Mouse (Mus musculus): Measurements from ENCODE around the gene Mecom.
"Not testable (repeated sequence)": the region's sequence is repeated elsewhere in the genome, so short reads cannot be mapped to it uniquely, and the experiment has no call there.

The Mecom gene

GRCm38 (mm10) chr3:30445247-30445969, 102.4 kb downstream of the Mecom start:
- DNase-seq (ENCODE audit: low spot score): no peak

GRCm38 (mm10) chr3:30441646-30442045, 106.2 kb downstream of the Mecom start:
- no peak for DNase-seq (ENCODE audit: low spot score)

DNA sequence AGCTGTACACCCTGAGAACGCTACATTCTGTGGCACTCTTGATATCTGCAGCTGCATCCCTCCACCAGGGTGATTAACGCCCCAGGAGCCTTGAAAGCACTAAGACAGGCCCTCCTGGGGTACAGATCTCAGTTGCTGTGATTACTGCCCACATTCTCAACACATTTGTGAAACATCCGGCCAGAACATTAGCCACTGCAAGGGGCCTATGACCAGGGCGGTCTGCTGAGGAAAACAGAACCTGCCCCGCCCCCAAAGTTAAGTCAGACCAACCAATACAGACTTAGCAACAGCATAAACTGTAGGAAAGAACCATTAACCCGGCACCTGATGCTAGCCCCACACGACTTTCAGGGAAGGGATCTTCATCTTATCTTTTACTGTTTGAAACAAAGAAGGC, 109.8 kb downstream of the Mecom start:
- no peak for DNase-seq (ENCODE audit: low spot score)

DNA sequence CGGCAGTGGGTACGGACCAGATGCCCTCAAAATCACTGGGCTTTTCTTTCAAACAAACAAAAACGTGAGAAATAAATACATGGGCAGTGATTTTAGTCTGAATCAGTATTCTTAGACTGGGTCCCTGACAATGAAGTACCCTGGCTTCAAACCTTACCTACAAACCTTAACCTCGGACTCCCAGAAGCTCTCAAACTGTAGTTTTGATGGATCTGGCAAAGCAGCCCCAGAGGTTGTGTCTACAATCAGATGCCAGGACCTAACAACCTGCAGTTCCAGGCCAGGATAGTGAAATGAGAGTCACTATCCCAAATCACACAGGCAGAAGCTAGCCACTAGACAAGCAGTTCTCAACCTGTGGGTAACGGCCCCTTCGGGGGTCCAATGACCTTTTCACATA, 111.2 kb downstream of the Mecom start:
- DNase-seq (ENCODE audit: low spot score): no peak

DNA sequence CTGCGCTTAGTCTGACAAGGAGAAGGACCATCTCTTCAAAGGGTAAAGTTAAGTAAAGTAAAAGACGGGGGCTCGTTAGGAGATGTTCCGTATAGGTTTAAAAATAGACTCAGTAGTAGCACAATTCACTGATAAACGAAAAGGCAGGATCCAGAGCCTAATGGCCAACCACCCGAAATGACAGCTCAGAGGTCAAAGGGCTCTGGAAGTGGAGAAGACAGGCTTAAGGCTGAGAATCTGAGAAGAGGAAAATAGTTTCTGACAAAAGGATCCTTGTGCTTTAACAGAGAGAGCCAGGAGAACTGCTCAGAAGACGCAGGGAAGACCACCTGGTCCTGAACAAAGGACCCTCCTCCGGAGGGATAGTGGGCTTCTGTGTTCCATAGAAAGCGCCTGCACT, 111.7 kb downstream of the Mecom start:
- no peak for DNase-seq (ENCODE audit: low spot score)

- DNase-seq (ENCODE audit: low spot score): no peak
Observed at GRCm38 (mm10) chr3:30428877-30429276, 118.9 kb downstream of the Mecom start.

DNA sequence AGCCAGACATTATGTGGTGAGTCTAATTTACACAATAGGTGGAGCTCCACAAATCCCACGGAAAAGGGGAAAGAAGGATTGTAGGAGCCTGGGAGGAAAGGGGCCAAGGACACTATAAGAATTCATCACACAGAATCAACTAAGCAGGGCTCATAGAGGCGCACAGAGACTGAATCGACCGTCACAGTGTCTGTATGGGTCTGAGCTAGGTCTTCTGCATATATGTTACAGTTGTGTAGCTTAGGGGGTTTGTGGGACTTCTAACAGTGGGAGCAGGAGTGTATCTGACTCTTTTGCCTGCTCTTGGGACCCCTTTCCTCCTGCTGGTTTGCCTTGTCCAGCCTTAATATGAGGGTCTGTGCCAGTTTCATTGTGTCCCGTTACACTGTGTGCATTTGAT, 123.8 kb downstream of the Mecom start:
- DNase-seq (ENCODE audit: low spot score): no peak

GRCm38 (mm10) chr3:30421948-30422347, 125.9 kb downstream of the Mecom start:
- DNase-seq (ENCODE audit: low spot score): not testable (repeated sequence)

GRCm38 (mm10) chr3:30420899-30421298, 126.9 kb downstream of the Mecom start:
- no peak for DNase-seq (ENCODE audit: low spot score)

DNA sequence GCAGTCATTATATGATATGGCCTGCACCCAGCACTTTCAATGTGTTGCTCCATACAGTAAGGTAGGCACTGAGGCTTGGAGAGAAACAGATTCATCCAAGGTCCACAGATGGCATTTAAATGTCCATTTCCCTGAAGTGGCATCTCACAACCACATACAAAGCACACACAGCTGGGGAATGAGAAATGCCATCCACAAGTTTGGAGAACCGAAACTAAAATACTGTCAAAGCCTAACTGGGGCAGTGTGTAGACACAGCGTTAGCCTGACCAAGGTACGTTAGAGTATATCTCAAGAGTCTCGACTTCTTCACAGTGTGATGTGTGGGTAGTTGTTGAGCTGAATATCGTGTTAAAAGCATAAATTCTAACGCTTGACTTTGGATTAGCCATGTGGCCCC, 133.6 kb downstream of the Mecom start:
- DNase-seq (ENCODE audit: low spot score): no peak

DNA sequence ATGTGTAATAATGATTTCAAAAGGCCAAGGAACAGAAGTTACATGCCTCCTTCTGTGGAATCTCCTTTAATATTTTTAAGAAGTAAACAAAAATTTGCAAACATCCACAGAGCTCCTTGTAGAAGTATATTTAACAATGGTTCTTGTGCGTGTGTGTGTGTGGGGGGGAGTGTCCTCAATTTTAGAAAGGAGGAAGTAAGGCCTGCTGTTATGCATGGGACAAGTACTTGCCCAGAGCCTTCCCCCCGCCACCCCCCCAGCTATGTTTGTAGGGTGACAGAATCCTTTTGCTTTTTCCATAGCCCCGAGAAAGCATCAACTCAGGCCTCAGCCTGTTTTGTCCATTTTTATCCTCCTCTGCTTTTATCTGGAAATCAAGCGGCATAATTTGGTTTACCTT, 137.0 kb downstream of the Mecom start:
- DNase-seq (ENCODE audit: low spot score): no peak

DNA sequence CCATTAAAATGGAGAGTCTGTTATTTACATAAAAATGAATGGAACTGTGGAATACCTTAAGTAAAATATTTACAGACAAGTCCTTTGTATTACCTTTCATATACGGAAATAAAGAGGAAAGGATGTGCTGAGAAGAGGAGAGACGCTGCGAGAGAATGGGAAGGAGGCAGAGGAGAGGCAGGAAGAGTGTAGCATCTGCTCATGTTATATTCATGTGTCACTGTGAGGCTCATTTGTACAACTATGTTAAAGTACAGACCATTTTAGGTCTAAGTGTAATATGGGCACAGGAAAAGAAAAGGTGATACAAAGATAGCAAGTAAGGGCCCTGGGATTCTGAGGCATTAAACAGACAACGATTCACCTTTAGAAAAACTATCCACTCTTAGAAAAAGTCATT, 143.0 kb downstream of the Mecom start:
- DNase-seq (ENCODE audit: low spot score): no peak

DNA sequence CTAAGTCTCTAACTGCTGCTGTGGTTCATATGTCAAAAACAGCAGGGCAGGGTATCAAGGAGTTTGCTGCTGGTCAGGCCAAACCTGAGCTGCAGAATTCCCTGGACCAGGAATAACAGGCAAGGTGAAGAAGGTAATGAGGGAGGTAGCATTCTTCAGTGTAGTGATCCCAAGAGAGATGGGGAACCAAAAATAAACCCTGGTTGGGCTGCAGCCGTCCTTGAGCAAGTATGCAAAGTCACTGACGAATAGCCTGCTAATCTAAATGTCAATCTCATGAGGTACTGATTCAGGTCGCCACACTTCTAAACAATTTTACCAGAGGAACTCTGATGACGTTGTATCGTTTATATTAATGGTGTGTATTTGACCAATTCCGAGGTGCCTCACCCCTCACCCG, 148.9 kb downstream of the Mecom start:
- no peak for DNase-seq (ENCODE audit: low spot score)

- DNase-seq (ENCODE audit: low spot score): no peak
Observed at GRCm38 (mm10) chr3:30394911-30395310, 152.9 kb downstream of the Mecom start.

DNA sequence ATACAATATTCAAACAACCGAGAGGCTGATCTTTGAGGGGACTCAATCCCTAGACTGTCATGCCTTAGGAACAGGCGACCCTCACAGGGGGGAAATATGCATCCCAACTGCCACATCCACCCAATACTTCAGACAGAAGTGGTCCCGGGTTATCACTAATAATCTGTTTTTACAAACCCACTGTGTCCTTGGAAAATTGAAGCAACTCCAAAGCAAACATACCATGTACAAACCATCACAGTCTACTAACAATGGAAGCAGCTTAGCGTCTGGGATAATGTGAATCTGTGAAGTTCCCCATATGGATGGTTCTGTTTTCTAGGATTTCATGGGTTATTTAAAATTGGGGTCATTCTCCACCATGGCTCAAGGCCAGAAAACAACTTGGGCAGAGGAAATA, 155.1 kb downstream of the Mecom start:
- no peak for DNase-seq (ENCODE audit: low spot score)

DNA sequence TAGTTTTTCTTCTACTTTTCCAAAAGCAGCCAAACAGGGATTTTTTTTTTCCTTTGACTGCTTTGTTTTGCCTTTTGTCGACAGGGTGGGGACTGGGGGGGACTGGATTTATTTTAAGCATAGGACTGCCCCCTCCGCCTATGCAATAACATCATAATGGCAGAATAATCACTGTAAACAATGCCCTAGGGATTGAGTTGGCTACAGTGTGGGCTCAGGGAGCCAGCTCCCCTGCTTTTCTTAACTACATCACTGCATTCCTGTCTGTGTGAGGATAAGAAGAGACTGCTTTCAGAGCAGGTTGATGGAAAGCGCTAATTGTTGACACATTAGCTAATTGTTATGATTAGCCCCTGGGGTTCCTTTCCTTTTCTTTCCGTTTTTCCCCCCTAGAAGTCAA, 155.6 kb downstream of the Mecom start:
- DNase-seq (ENCODE audit: low spot score): no peak

GRCm38 (mm10) chr3:30390346-30390745, 157.5 kb downstream of the Mecom start:
- no peak for DNase-seq (ENCODE audit: low spot score)

DNA sequence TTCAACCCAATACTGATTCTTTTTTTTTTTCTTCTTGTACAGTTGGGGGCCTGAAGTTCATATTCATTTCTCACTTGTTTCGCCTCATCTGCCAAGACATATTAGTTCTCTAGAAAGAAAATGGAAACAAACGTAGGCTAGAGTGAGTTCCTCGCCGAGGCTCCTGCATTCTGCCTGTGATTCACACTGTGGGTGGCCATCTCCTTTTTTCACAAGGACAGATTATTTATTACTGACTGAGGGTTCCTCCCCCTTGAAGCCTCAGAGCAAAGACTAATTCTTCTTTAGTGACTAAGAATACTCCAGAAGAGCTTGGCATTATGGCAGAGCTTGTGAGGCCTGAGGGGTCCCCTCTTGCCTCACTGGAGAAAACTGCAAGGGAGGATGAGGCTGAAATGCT, 167.5 kb downstream of the Mecom start:
- DNase-seq (ENCODE audit: low spot score): no peak

DNA sequence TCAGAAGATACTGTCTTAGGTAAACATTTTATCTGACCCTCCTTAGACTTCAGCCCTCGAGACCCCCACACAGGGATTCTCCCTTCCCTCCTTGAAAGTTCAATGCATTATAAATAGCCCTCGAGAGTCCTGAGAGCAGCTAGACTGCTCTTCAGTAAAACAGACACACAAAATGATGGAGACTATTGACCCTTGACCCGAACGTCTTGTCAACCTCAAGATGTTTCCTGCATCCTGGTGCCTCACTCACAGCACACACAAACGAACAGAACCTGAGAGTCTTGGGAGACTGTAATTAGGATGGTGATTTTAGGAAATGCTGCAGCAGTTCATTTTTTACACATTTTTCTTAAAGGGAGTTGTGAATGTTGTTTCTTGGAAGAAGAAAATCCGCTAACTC, 168.5 kb downstream of the Mecom start:
- no peak for DNase-seq (ENCODE audit: low spot score)

- no peak for DNase-seq (ENCODE audit: low spot score)
Observed at GRCm38 (mm10) chr3:30371472-30371871, 176.3 kb downstream of the Mecom start.

DNA sequence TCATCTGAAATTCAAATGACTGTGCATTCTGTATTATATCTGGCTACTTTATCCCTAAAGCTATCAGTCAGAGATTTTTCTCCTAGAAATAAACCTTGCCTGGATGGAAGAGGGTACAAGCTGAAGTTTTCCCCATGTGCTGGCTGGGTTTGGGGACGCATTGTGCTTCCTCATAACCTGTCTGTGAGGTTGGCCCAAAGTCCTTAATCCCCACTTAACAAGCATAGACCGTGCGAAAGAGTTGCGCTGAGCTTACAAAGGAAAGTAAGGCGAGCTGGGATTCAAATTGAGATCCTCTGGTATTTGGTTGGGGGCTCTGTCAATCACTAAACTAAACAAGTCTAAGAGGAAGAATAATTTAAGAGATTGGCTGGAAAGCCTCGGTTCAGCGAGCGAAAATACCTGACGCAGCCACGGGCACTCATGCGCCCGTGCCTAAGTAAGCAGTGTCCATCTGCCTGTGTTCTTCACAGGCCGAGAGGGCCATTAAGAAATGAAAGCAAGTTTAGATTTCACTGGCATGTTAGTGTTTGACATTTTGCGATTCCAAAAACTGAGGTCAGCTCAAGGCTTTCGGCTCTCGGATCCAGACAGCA, 176.8 kb downstream of the Mecom start:
- DNase-seq (ENCODE audit: low spot score): no peak

GRCm38 (mm10) chr3:30366621-30367020, 181.2 kb downstream of the Mecom start:
- DNase-seq (ENCODE audit: low spot score): no peak

DNA sequence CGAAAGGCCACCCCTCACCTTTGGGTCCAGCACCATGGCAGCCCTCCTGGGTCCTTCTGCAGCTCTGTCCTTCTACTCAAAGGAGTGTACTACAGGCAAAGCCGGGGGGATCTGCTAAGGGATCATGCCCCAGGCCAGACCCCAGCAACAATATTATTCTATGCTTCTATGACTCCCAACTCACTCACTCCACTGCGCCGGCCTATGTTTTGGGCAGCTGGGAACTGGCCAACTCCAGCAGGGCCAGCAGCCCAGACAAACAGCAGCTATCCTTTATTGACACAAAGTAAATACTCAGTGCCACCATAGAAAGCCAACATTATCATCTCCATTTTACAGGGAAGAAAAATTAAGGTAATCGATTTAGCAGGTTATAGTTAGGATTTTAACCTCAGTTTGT, 186.6 kb downstream of the Mecom start:
- DNase-seq (ENCODE audit: low spot score): no peak

Measured in testis, postnatal 10 days (tissue).